Mouse (Mus musculus) intestine, postnatal 0 days (tissue): Measurements from ENCODE around the gene Taok1. TPM values are rescaled to one million over a fixed set of nuclear protein-coding genes. Genes with fewer than 3 reads are reported as not detected.
"Not testable (repeated sequence)": the region's sequence is repeated elsewhere in the genome, so short reads cannot be mapped to it uniquely, and the experiment has no call there.

Source experiments
- ATAC-seq: fragments of 200-750 bp; cut with Nextera tagmentation; 2 replicates; pipeline ENCODE4 v1.8.0; 2017; ENCODE audit warnings: mild to moderate bottlenecking, moderate TSS enrichment, moderate library complexity
- H3K27ac ChIP-seq: fragments of 300-500 bp; sonication (generic); 2 replicates; pipeline ENCODE4 v1.5.1; 2014; ENCODE audit warnings: mild to moderate bottlenecking, low read depth, low read length, moderate library complexity
- H3K27me3 ChIP-seq: fragments of 300-500 bp; sonication (generic); replicated peaks from 2 replicates; pipeline ENCODE4 v1.6.1; 2014; ENCODE audit warnings: low read length, mixed read lengths; ENCODE audit not compliant: control insufficient read depth, insufficient read depth
- H3K36me3 ChIP-seq: fragments of 300-500 bp; sonication (generic); 2 replicates; pipeline ENCODE4 v1.6.1; 2014; ENCODE audit warnings: mild to moderate bottlenecking, moderate library complexity; ENCODE audit not compliant: control insufficient read depth, insufficient read depth
- H3K4me1 ChIP-seq: fragments of 300-500 bp; sonication (generic); replicated peaks from 2 replicates; pipeline ENCODE4 v1.6.1; 2014; ENCODE audit warnings: antibody characterized with exemption, low read length, mixed read lengths; ENCODE audit not compliant: control insufficient read depth, insufficient read depth
- H3K4me2 ChIP-seq: fragments of 300-500 bp; sonication (generic); replicated peaks from 2 replicates; pipeline ENCODE4 v1.6.1; 2014; ENCODE audit warnings: low read depth, mild to moderate bottlenecking, moderate library complexity
- H3K4me3 ChIP-seq: fragments of 300-500 bp; sonication (generic); 2 replicates; pipeline ENCODE4 v1.5.1; 2014; ENCODE audit warnings: low read depth, low read length
- H3K9ac ChIP-seq: fragments of 300-500 bp; sonication (generic); 2 replicates; pipeline ENCODE4 v1.6.1; 2014; ENCODE audit warnings: mild to moderate bottlenecking, low read depth, low read length
- H3K9me3 ChIP-seq: fragments of 300-500 bp; sonication (generic); 2 replicates; pipeline ENCODE4 v1.6.1; 2016; ENCODE audit warnings: mixed run types; ENCODE audit not compliant: control insufficient read depth
- CTCF ChIP-seq: sonication (generic); IDR thresholded peaks from 2 replicates; pipeline ENCODE4 v1.5.1; 2016; ENCODE audit warnings: low read depth, mild to moderate bottlenecking, control low read depth, antibody characterized with exemption, moderate library complexity
- WGBS: fragments of 180-500 bp; shearing (Covaris S2); extraction: QIAGEN DNeasy Blood & Tissue Kit; methylation state at CpG from one replicate; pipeline ENCODE4 v1.1.7; 2014; 5-methylcytosine and 5-hydroxymethylcytosine counted together
- polyA plus RNA-seq: library from polyadenylated mRNA; unstranded; fragments of >200 nt; fragmentation: Nextera tagmentation; extraction: Ambion mirVana; gene quantifications from 2 replicates; pipeline ENCODE4 v1.2.1, GENCODE M21; 2015

Gene Taok1
- polyA plus RNA-seq, result 8.6 and 9.3 TPM in 2 replicates

- Histone ChIP-seq H3K4me2 (peak within 1 kb of the TSS; percentile 75), H3K36me3 (no peaks in the 10 kb centered on the region), H3K4me1 (no peaks in the 10 kb centered on the region), H3K27ac (peak within 1 kb of the TSS; percentile 98), H3K9ac (peak within 1 kb of the TSS; percentile 100), H3K27me3 (no peaks in the 10 kb centered on the region), H3K4me3 (peak within 1 kb of the TSS; percentile 100), H3K9me3 (no peaks in the 10 kb centered on the region)
- TF ChIP-seq CTCF, result no peak
- ATAC-seq, result peak; percentile 97
- WGBS, result under 1% methylated on average over 41 of the region's 71 CpGs
Measured at GRCm38 (mm10) chr11:77607538-77608455, at the start of gene Taok1. Taok1 (minus strand) TSS chr11:77607815.

GRCm38 (mm10) chr11:77653406-77654190, 46.0 kb upstream of the Taok1 start:
- H3K27me3 ChIP-seq, H3K36me3 ChIP-seq, H3K4me3 ChIP-seq, H3K4me2 ChIP-seq, H3K9me3 ChIP-seq, H3K9ac ChIP-seq, ATAC-seq, H3K27ac ChIP-seq, H3K4me1 ChIP-seq: not testable (repeated sequence)
- WGBS, result 96% methylated on average over 4 of the region's 4 CpGs

- Histone ChIP-seq H3K9me3 (no peaks in the 10 kb centered on the region), H3K9ac (no peak overlapping the region), H3K36me3 (no peaks in the 10 kb centered on the region), H3K4me1 (no peaks in the 10 kb centered on the region), H3K4me3 (no peak overlapping the region), H3K27ac (no peak overlapping the region), H3K27me3 (no peaks in the 10 kb centered on the region), H3K4me2 (no peak overlapping the region)
- no peak for ATAC-seq
- TF ChIP-seq CTCF, result no peak
- WGBS, result 54% methylated on average over 5 of the region's 6 CpGs
Measured at GRCm38 (mm10) chr11:77652484-77652883, 44.9 kb upstream of the Taok1 start.

GRCm38 (mm10) chr11:77648878-77649277, 41.3 kb upstream of the Taok1 start:
- Histone ChIP-seq H3K4me1 (no peaks in the 10 kb centered on the region), H3K9ac (no peak overlapping the region), H3K4me2 (no peak overlapping the region), H3K4me3 (no peak overlapping the region), H3K27me3 (no peaks in the 10 kb centered on the region), H3K36me3 (no peaks in the 10 kb centered on the region), H3K9me3 (no peaks in the 10 kb centered on the region), H3K27ac (no peak overlapping the region)
- ATAC-seq, result no peak
- no peak for TF ChIP-seq CTCF
- WGBS, result 72% methylated on average over 7 of the region's 7 CpGs

- no peak for TF ChIP-seq CTCF
- ATAC-seq, result no peak
Measured at GRCm38 (mm10) chr11:77645481-77645880, 37.9 kb upstream of the Taok1 start.

GRCm38 (mm10) chr11:77641390-77641789, 33.8 kb upstream of the Taok1 start:
- no peak overlapping the region for H3K4me2 ChIP-seq
- H3K9me3 ChIP-seq, result no peaks in the 10 kb centered on the region
- no peaks in the 10 kb centered on the region for H3K4me1 ChIP-seq
- no peaks in the 10 kb centered on the region for H3K36me3 ChIP-seq
- H3K9ac ChIP-seq, result no peak overlapping the region
- ATAC-seq, result no peak
- no peak overlapping the region for H3K4me3 ChIP-seq
- whole genome bisulfite sequencing, result 83% methylated on average over 9 of the region's 9 CpGs
- TF ChIP-seq CTCF, result no peak
- no peak overlapping the region for H3K27ac ChIP-seq
- H3K27me3 ChIP-seq, result no peaks in the 10 kb centered on the region

More at GRCm38 (mm10) chr11:77645481-77645880, 37.9 kb upstream of the Taok1 start:
- WGBS, result 83% methylated on average over 4 of the region's 4 CpGs
- H3K27ac ChIP-seq, result no peak overlapping the region
- H3K27me3 ChIP-seq, result no peaks in the 10 kb centered on the region
- no peaks in the 10 kb centered on the region for H3K4me1 ChIP-seq
- H3K36me3 ChIP-seq, result no peaks in the 10 kb centered on the region
- no peak overlapping the region for H3K4me3 ChIP-seq
- H3K4me2 ChIP-seq, result no peak overlapping the region
- no peaks in the 10 kb centered on the region for H3K9me3 ChIP-seq
- H3K9ac ChIP-seq, result no peak overlapping the region
